Mouse (Mus musculus) cerebellum, adult 2 months (tissue): ENCODE results near the gene Hes7. TPM values are rescaled to one million over a fixed set of nuclear protein-coding genes. Genes with fewer than 3 reads are reported as not detected.

Experiments used
- DNase-seq, 2 experiments: peaks; one replicate each; pipeline ENCODE4 v3.0.0; 2021
- H3K27ac ChIP-seq: fragments of 200-500 bp; 2 replicates; pipeline ENCODE4 v1.5.1; 2012; ENCODE audit warnings: low read length, control low read depth, inconsistent platforms; ENCODE audit not compliant: insufficient read depth
- H3K27me3 ChIP-seq: fragments of 200-500 bp; 2 replicates; pipeline ENCODE4 v1.6.1; 2012; ENCODE audit warnings: inconsistent platforms, mild to moderate bottlenecking, low read length, moderate library complexity; ENCODE audit not compliant: control insufficient read depth, insufficient read depth
- H3K4me1 ChIP-seq: fragments of 200-500 bp; 2 replicates; pipeline ENCODE4 v1.6.1; 2011; ENCODE audit warnings: low read length; ENCODE audit not compliant: control insufficient read depth, insufficient read depth
- H3K4me3 ChIP-seq: fragments of 200-500 bp; replicated peaks from 2 replicates; pipeline ENCODE3; 2011; ENCODE audit warnings: mild to moderate bottlenecking, low read depth, low read length, control low read depth; ENCODE audit not compliant: insufficient read depth
- CTCF ChIP-seq: fragments of 200-500 bp; IDR thresholded peaks from 2 replicates; pipeline ENCODE4 v1.5.1; 2011; ENCODE audit warnings: low read depth, mild to moderate bottlenecking, control low read depth, low read length, moderate library complexity, borderline replicate concordance; ENCODE audit not compliant: insufficient read depth
- POLR2A ChIP-seq: fragments of 200-500 bp; IDR thresholded peaks from 2 replicates; pipeline ENCODE4 v1.6.1; 2011; ENCODE audit warnings: low read length, control low read depth, borderline replicate concordance; ENCODE audit not compliant: insufficient read depth
- WGBS: fragments of 180-500 bp; shearing (Covaris S2); methylation state at CpG from one replicate; pipeline ENCODE4 v1.1.7; 2018; 5-methylcytosine and 5-hydroxymethylcytosine counted together
- polyA plus RNA-seq: library from polyadenylated mRNA; depleted of rRNA; stranded (reverse); fragments of >200 nt; gene quantifications from 2 replicates; pipeline ENCODE4 v1.2.3, GENCODE M21; 2012

Hes7 gene
- polyA plus RNA-seq, 1 experiment: 0.44 TPM

- Histone ChIP-seq H3K27ac (no peak overlapping the region), H3K4me3 (no peak overlapping the region), H3K4me1 (no peaks in the 10 kb centered on the region), H3K27me3 (no peaks in the 10 kb centered on the region)
- no peak for TF ChIP-seq POLR2A
- no peak for TF ChIP-seq CTCF
- no peak for DNase-seq
- WGBS: 53% methylated on average over 2 of the region's 2 CpGs
These were observed 45.5 kb upstream of the Hes7 start for GRCm38 (mm10) chr11:69074776-69075069.

- TF ChIP-seq POLR2A (no peak), CTCF (no peak)
- Histone ChIP-seq H3K4me1 (no peaks in the 10 kb centered on the region), H3K27ac (no peak overlapping the region), H3K27me3 (no peaks in the 10 kb centered on the region), H3K4me3 (no peak overlapping the region)
- no peak for DNase-seq
- 50% methylated on average over 9 of the region's 9 CpGs for WGBS
These were observed 44.3 kb upstream of the Hes7 start for GRCm38 (mm10) chr11:69075764-69076479.

GRCm38 (mm10) chr11:69076572-69076971, 43.6 kb upstream of the Hes7 start:
- Histone ChIP-seq H3K27ac (no peak overlapping the region), H3K4me3 (no peak overlapping the region), H3K4me1 (no peaks in the 10 kb centered on the region), H3K27me3 (no peaks in the 10 kb centered on the region)
- WGBS: 44% methylated on average over 5 of the region's 5 CpGs
- DNase-seq: peak in 1 of 2 experiments; percentile 25
- TF ChIP-seq POLR2A (no peak), CTCF (no peak)

- no peaks in the 10 kb centered on the region for H3K4me1 ChIP-seq
- TF ChIP-seq POLR2A: no peak
- no peak overlapping the region for H3K4me3 ChIP-seq
- no peaks in the 10 kb centered on the region for H3K27me3 ChIP-seq
- 84% methylated on average over 9 of the region's 9 CpGs for WGBS
- H3K27ac ChIP-seq: no peak overlapping the region
- no peak for DNase-seq
These were observed 42.9 kb upstream of the Hes7 start for GRCm38 (mm10) chr11:69077316-69077715.

- TF ChIP-seq CTCF (no peak), POLR2A (no peak)
These were observed 42.2 kb upstream of the Hes7 start for GRCm38 (mm10) chr11:69078041-69078440.

GRCm38 (mm10) chr11:69078805-69079438, 41.3 kb upstream of the Hes7 start:
- DNase-seq: no peak
- Histone ChIP-seq H3K4me1 (no peaks in the 10 kb centered on the region), H3K27me3 (no peaks in the 10 kb centered on the region), H3K27ac (no peak overlapping the region), H3K4me3 (no peak overlapping the region)
- TF ChIP-seq POLR2A: no peak
- TF ChIP-seq CTCF: no peak
- WGBS: 82% methylated on average over 5 of the region's 5 CpGs

More at GRCm38 (mm10) chr11:69078041-69078440, 42.2 kb upstream of the Hes7 start:
- Histone ChIP-seq H3K27ac (no peak overlapping the region), H3K4me3 (no peak overlapping the region), H3K4me1 (no peaks in the 10 kb centered on the region), H3K27me3 (no peaks in the 10 kb centered on the region)
- WGBS: 92% methylated on average over 6 of the region's 6 CpGs
- no peak for DNase-seq

- no peak overlapping the region for H3K27ac ChIP-seq
- no peak for DNase-seq
- H3K27me3 ChIP-seq: no peaks in the 10 kb centered on the region
- TF ChIP-seq POLR2A (no peak), CTCF (no peak)
- H3K4me3 ChIP-seq: no peak overlapping the region
- no peaks in the 10 kb centered on the region for H3K4me1 ChIP-seq
- WGBS: 85% methylated on average over 15 of the region's 15 CpGs
These were observed 39.9 kb upstream of the Hes7 start for GRCm38 (mm10) chr11:69080102-69080854.

- WGBS: 89% methylated on average over 8 of the region's 8 CpGs
- DNase-seq: no peak
- Histone ChIP-seq H3K4me3 (no peak overlapping the region), H3K27me3 (no peaks in the 10 kb centered on the region), H3K4me1 (no peaks in the 10 kb centered on the region), H3K27ac (no peak overlapping the region)
- TF ChIP-seq POLR2A: no peak
- no peak for TF ChIP-seq CTCF
These were observed 39.4 kb upstream of the Hes7 start for GRCm38 (mm10) chr11:69080855-69081222.
